Mouse (Mus musculus): ENCODE data around the gene March10. TPM values are rescaled to one million over a fixed set of nuclear protein-coding genes. Genes with fewer than 3 reads are reported as not detected.

Gene March10
- polyA plus RNA-seq, 1 experiment from 2014 or later: not detected

DNA sequence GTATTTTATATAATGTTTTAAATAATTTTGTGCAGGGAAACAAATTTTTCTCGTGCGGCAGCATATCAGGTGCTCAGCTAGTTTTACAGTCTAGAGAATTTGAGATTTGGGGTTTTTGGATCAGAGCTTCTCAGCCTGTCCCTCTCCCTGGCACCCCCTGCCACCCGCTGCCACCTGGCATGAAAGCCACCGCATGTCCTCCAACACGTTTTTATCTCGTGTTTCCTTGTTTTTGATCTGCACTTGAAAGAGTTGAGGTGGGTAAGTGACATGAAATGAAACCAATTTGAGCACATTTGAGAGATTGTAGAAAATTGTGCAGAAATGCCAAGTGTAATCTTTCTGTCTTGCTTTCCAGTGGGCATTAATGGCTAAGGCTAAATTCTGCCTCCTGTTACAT lies 11.6 kb downstream of the March10 start:
- WGBS: 82% methylated on average over 6 of the region's 6 CpGs
- H3K4me1 ChIP-seq (ENCODE audit: control insufficient read depth, insufficient read depth, low read length): peaks cover 5% of the 10 kb centered on the region
- no peak overlapping the region for H3K27ac ChIP-seq (ENCODE audit: low read length)
- no peaks in the 10 kb centered on the region for H3K9me3 ChIP-seq (replicated peaks; ENCODE audit: control insufficient read depth, low read length)
- H3K4me3 ChIP-seq (replicated peaks; ENCODE audit: low read length): no peak overlapping the region
- no peaks in the 10 kb centered on the region for H3K36me3 ChIP-seq (ENCODE audit: control insufficient read depth, insufficient read depth, low read length)
- no peak overlapping the region for H3K4me2 ChIP-seq (ENCODE audit: low read depth, low read length)
- no peaks in the 10 kb centered on the region for H3K27me3 ChIP-seq (ENCODE audit: control insufficient read depth, insufficient read depth, low read length)
- no peak for ATAC-seq (ENCODE audit: insufficient read depth, low FRiP score)
- no peak overlapping the region for H3K9ac ChIP-seq (ENCODE audit: low read length)

GRCm38 (mm10) chr11:105443505-105443904 lies 13.0 kb downstream of the March10 start:
- H3K27me3 ChIP-seq (ENCODE audit: control insufficient read depth, insufficient read depth, low read length): no peaks in the 10 kb centered on the region
- H3K9ac ChIP-seq (ENCODE audit: low read length): no peak overlapping the region
- no peak overlapping the region for H3K4me3 ChIP-seq (replicated peaks; ENCODE audit: low read length)
- ATAC-seq (ENCODE audit: insufficient read depth, low FRiP score): no peak; the same call in 1 of the 2 replicates
- H3K9me3 ChIP-seq (replicated peaks; ENCODE audit: control insufficient read depth, low read length): no peaks in the 10 kb centered on the region
- H3K4me1 ChIP-seq (ENCODE audit: control insufficient read depth, insufficient read depth, low read length): peaks cover 5% of the 10 kb centered on the region
- WGBS: 53% methylated on average over 5 of the region's 5 CpGs
- H3K36me3 ChIP-seq (ENCODE audit: control insufficient read depth, insufficient read depth, low read length): no peaks in the 10 kb centered on the region
- no peak overlapping the region for H3K27ac ChIP-seq (ENCODE audit: low read length)
- no peak overlapping the region for H3K4me2 ChIP-seq (ENCODE audit: low read depth, low read length)

- H3K4me1 ChIP-seq (ENCODE audit: control insufficient read depth, insufficient read depth, low read length): peaks cover 5% of the 10 kb centered on the region
- H3K27ac ChIP-seq (ENCODE audit: low read length): no peak overlapping the region
- 62% methylated on average over 7 of the region's 7 CpGs for WGBS
- H3K4me2 ChIP-seq (ENCODE audit: low read depth, low read length): no peak overlapping the region
- H3K4me3 ChIP-seq (replicated peaks; ENCODE audit: low read length): no peak overlapping the region
- H3K9ac ChIP-seq (ENCODE audit: low read length): no peak overlapping the region
- no peak for ATAC-seq (ENCODE audit: insufficient read depth, low FRiP score)
- no peaks in the 10 kb centered on the region for H3K27me3 ChIP-seq (ENCODE audit: control insufficient read depth, insufficient read depth, low read length)
- H3K36me3 ChIP-seq (ENCODE audit: control insufficient read depth, insufficient read depth, low read length): no peaks in the 10 kb centered on the region
- H3K9me3 ChIP-seq (replicated peaks; ENCODE audit: control insufficient read depth, low read length): no peaks in the 10 kb centered on the region
These were observed 16.7 kb downstream of the March10 start for GRCm38 (mm10) chr11:105439796-105440195.

GRCm38 (mm10) chr11:105438907-105439306 lies 17.6 kb downstream of the March10 start:
- WGBS: 54% methylated on average over 7 of the region's 7 CpGs

DNA sequence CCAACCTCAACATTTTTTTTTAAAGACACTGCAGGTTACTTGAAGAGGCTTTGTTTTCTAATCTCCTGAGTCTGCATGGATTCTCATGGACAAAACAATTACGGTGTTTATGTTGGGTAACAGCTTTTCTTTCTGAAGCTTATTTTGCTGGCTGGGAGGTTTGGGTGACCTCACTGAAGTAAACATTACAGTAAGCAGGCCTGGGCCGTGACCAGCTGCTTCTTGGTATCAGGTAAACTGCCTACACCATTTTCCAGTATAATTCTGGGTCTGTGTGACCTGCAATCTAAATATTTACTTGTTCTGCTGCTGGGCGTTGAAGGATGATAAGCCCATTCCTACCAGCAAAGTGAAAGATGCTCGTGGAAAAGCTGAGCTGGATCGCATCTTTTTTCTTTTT lies 30.1 kb downstream of the March10 start:
- H3K4me3 ChIP-seq (replicated peaks; ENCODE audit: low read length): no peak overlapping the region
- H3K36me3 ChIP-seq (ENCODE audit: control insufficient read depth, insufficient read depth, low read length): no peaks in the 10 kb centered on the region
- H3K9ac ChIP-seq (ENCODE audit: low read length): no peak overlapping the region
- H3K27me3 ChIP-seq (ENCODE audit: control insufficient read depth, insufficient read depth, low read length): no peaks in the 10 kb centered on the region
- H3K4me2 ChIP-seq (ENCODE audit: low read depth, low read length): no peak overlapping the region
- H3K4me1 ChIP-seq (ENCODE audit: control insufficient read depth, insufficient read depth, low read length): peaks cover 3% of the 10 kb centered on the region; the same call in 1 of the 2 replicates
- H3K9me3 ChIP-seq (replicated peaks; ENCODE audit: control insufficient read depth, low read length): no peaks in the 10 kb centered on the region
- peak overlapping the region; percentile 17; the same call in 1 of the 2 replicates for H3K27ac ChIP-seq (ENCODE audit: low read length)
- WGBS: 30% methylated on average over 5 of the region's 5 CpGs
- ATAC-seq (ENCODE audit: insufficient read depth, low FRiP score): no peak

More at GRCm38 (mm10) chr11:105438907-105439306, 17.6 kb downstream of the March10 start:
- no peak for ATAC-seq (ENCODE audit: insufficient read depth, low FRiP score)
- no peak overlapping the region for H3K27ac ChIP-seq (ENCODE audit: low read length)
- no peaks in the 10 kb centered on the region for H3K27me3 ChIP-seq (ENCODE audit: control insufficient read depth, insufficient read depth, low read length)
- no peak overlapping the region for H3K4me2 ChIP-seq (ENCODE audit: low read depth, low read length)
- no peaks in the 10 kb centered on the region for H3K9me3 ChIP-seq (replicated peaks; ENCODE audit: control insufficient read depth, low read length)
- H3K4me1 ChIP-seq (ENCODE audit: control insufficient read depth, insufficient read depth, low read length): peaks cover 5% of the 10 kb centered on the region
- no peak overlapping the region for H3K9ac ChIP-seq (ENCODE audit: low read length)
- H3K36me3 ChIP-seq (ENCODE audit: control insufficient read depth, insufficient read depth, low read length): no peaks in the 10 kb centered on the region
- H3K4me3 ChIP-seq (replicated peaks; ENCODE audit: low read length): no peak overlapping the region

DNA sequence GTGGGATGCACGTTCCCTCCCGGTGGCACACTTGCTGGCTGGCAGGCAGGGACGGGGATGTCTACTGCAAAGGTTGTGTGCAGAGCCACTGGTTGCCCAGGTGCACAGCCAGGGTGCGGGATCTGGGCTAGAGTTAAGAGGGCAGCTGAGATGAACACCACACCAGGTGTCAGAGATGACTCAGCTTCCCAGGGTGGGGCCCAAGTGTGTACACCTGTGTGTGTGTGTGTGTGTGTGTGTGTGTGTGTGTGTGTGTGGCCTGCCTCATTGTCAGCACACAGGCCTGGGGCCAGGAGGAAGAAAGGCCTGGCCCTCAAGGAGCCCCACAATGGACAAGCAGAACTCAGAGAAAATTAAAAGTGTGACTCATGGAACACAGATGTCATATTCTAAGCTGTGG lies 31.9 kb downstream of the March10 start:
- no peaks in the 10 kb centered on the region for H3K9me3 ChIP-seq (replicated peaks; ENCODE audit: control insufficient read depth, low read length)
- no peak overlapping the region for H3K9ac ChIP-seq (ENCODE audit: low read length)
- H3K4me2 ChIP-seq (ENCODE audit: low read depth, low read length): no peak overlapping the region
- no peaks in the 10 kb centered on the region for H3K36me3 ChIP-seq (ENCODE audit: control insufficient read depth, insufficient read depth, low read length)
- no peak overlapping the region for H3K27ac ChIP-seq (ENCODE audit: low read length)
- H3K4me1 ChIP-seq (ENCODE audit: control insufficient read depth, insufficient read depth, low read length): peaks cover 3% of the 10 kb centered on the region; the same call in 1 of the 2 replicates
- no peaks in the 10 kb centered on the region for H3K27me3 ChIP-seq (ENCODE audit: control insufficient read depth, insufficient read depth, low read length)
- ATAC-seq (ENCODE audit: insufficient read depth, low FRiP score): peak; percentile 69; the same call in 1 of the 2 replicates
- 69% methylated on average over 4 of the region's 4 CpGs for WGBS
- no peak overlapping the region for H3K4me3 ChIP-seq (replicated peaks; ENCODE audit: low read length)

- H3K4me3 ChIP-seq (replicated peaks; ENCODE audit: low read length): no peak overlapping the region
- H3K4me1 ChIP-seq (ENCODE audit: control insufficient read depth, insufficient read depth, low read length): no peaks in the 10 kb centered on the region
- H3K9ac ChIP-seq (ENCODE audit: low read length): no peak overlapping the region
- H3K36me3 ChIP-seq (ENCODE audit: control insufficient read depth, insufficient read depth, low read length): no peaks in the 10 kb centered on the region
- ATAC-seq (ENCODE audit: insufficient read depth, low FRiP score): no peak
- no peak overlapping the region for H3K27ac ChIP-seq (ENCODE audit: low read length)
- 55% methylated on average over 7 of the region's 7 CpGs for WGBS
- no peak overlapping the region for H3K4me2 ChIP-seq (ENCODE audit: low read depth, low read length)
- H3K9me3 ChIP-seq (replicated peaks; ENCODE audit: control insufficient read depth, low read length): no peaks in the 10 kb centered on the region
- H3K27me3 ChIP-seq (ENCODE audit: control insufficient read depth, insufficient read depth, low read length): no peaks in the 10 kb centered on the region
These were observed 35.7 kb downstream of the March10 start for GRCm38 (mm10) chr11:105420671-105421450.

GRCm38 (mm10) chr11:105419946-105420345 lies 36.6 kb downstream of the March10 start:
- Histone ChIP-seq H3K27ac (ENCODE audit: low read length) (no peak overlapping the region), H3K4me3 (replicated peaks; ENCODE audit: low read length) (no peak overlapping the region), H3K4me2 (ENCODE audit: low read depth, low read length) (no peak overlapping the region), H3K9ac (ENCODE audit: low read length) (no peak overlapping the region), H3K4me1 (ENCODE audit: control insufficient read depth, insufficient read depth, low read length) (no peaks in the 10 kb centered on the region), H3K9me3 (replicated peaks; ENCODE audit: control insufficient read depth, low read length) (no peaks in the 10 kb centered on the region), H3K36me3 (ENCODE audit: control insufficient read depth, insufficient read depth, low read length) (no peaks in the 10 kb centered on the region), H3K27me3 (ENCODE audit: control insufficient read depth, insufficient read depth, low read length) (no peaks in the 10 kb centered on the region)
- 81% methylated on average over 7 of the region's 7 CpGs for WGBS
- ATAC-seq (ENCODE audit: insufficient read depth, low FRiP score): no peak

DNA sequence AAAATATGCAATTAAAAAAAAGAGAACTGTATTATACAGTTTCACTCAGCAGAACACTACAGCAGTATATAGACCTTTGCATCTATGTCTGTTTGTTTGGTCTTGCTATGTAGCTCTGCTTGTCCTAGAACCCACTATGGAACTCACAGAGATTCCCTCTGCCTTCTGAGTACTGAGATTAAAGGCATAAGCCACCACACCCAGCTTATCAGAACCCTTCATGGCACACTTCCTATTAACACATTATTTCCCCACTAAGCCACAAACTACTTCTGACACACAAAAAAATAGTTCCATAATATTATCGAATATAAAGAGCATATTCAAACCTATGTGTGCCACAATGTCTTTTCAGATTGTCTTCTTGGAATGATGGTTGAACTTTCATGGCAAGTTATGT lies 42.5 kb downstream of the March10 start:
- Histone ChIP-seq H3K27ac (ENCODE audit: low read length) (no peak overlapping the region), H3K4me1 (ENCODE audit: control insufficient read depth, insufficient read depth, low read length) (no peaks in the 10 kb centered on the region), H3K4me3 (replicated peaks; ENCODE audit: low read length) (no peak overlapping the region), H3K9me3 (replicated peaks; ENCODE audit: control insufficient read depth, low read length) (no peaks in the 10 kb centered on the region), H3K4me2 (ENCODE audit: low read depth, low read length) (no peak overlapping the region), H3K36me3 (ENCODE audit: control insufficient read depth, insufficient read depth, low read length) (no peaks in the 10 kb centered on the region), H3K27me3 (ENCODE audit: control insufficient read depth, insufficient read depth, low read length) (no peaks in the 10 kb centered on the region), H3K9ac (ENCODE audit: low read length) (no peak overlapping the region)
- 93% methylated on average over 1 of the region's 1 CpGs for WGBS
- ATAC-seq (ENCODE audit: insufficient read depth, low FRiP score): no peak
